Mouse (Mus musculus) embryonic facial prominence, embryonic 11.5 days (tissue): ENCODE results near the gene Pdlim1. TPM values are rescaled to one million over a fixed set of nuclear protein-coding genes. Genes with fewer than 3 reads are reported as not detected.

ENCODE experiments used
- ATAC-seq: fragments of 200-750 bp; cut with Nextera tagmentation; replicated peaks from 2 replicates; pipeline ENCODE4 v1.8.0; 2017; ENCODE audit warnings: low read depth; ENCODE audit not compliant: insufficient number of reproducible peaks, low FRiP score, low TSS enrichment
- DNase-seq: peaks from one replicate; pipeline ENCODE4 v3.0.0-alpha.2; 2015; ENCODE audit warnings: low spot score
- H3K27ac ChIP-seq: fragments of 300-500 bp; sonication (generic); replicated peaks from 2 replicates; pipeline ENCODE4 v1.5.1; 2014; ENCODE audit warnings: mild to moderate bottlenecking, low read depth, low read length, control low read depth
- H3K27me3 ChIP-seq: fragments of 300-500 bp; sonication (generic); 2 replicates; pipeline ENCODE4 v1.6.1; 2014; ENCODE audit warnings: mild to moderate bottlenecking, low read length, moderate library complexity, mixed read lengths; ENCODE audit not compliant: control insufficient read depth, insufficient read depth
- H3K36me3 ChIP-seq: fragments of 300-500 bp; sonication (generic); replicated peaks from 2 replicates; pipeline ENCODE4 v1.6.1; 2014; ENCODE audit warnings: low read depth, mild to moderate bottlenecking, low read length, moderate library complexity, mixed read lengths; ENCODE audit not compliant: control insufficient read depth, insufficient read depth
- H3K4me1 ChIP-seq: fragments of 300-500 bp; sonication (generic); 2 replicates; pipeline ENCODE4 v1.6.1; 2014; ENCODE audit warnings: low read length, mixed read lengths; ENCODE audit not compliant: control insufficient read depth, insufficient read depth
- H3K4me2 ChIP-seq: fragments of 300-500 bp; sonication (generic); 2 replicates; pipeline ENCODE4 v1.6.1; 2014; ENCODE audit warnings: low read depth, mild to moderate bottlenecking, control low read depth, low read length, moderate library complexity
- H3K4me3 ChIP-seq: fragments of 300-500 bp; sonication (generic); 2 replicates; pipeline ENCODE4 v1.5.1; 2014; ENCODE audit warnings: low read depth, low read length, control low read depth
- H3K9ac ChIP-seq: fragments of 300-500 bp; sonication (generic); replicated peaks from 2 replicates; pipeline ENCODE4 v1.6.1; 2014; ENCODE audit warnings: mild to moderate bottlenecking, control low read depth, low read length
- H3K9me3 ChIP-seq: fragments of 300-500 bp; sonication (generic); replicated peaks from 2 replicates; pipeline ENCODE4 v1.6.1; 2016; ENCODE audit warnings: mild to moderate bottlenecking, low read length, inconsistent platforms, mixed read lengths; ENCODE audit not compliant: control insufficient read depth
- WGBS: fragments of 180-500 bp; shearing (Covaris S2); extraction: QIAGEN DNeasy Blood & Tissue Kit; methylation state at CpG from one replicate; pipeline ENCODE4 v1.1.7; 2014; 5-methylcytosine and 5-hydroxymethylcytosine counted together
- polyA plus RNA-seq: library from polyadenylated mRNA; unstranded; fragments of >200 nt; fragmentation: Nextera tagmentation; extraction: Ambion mirVana; gene quantifications from 2 replicates; pipeline ENCODE4 v1.2.1, GENCODE M21; 2014

The Pdlim1 gene
- polyA plus RNA-seq, 1 experiment from 2014 or later, result 121 TPM

- Histone ChIP-seq H3K36me3 (no peaks in the 10 kb centered on the region), H3K4me3 (no peak overlapping the region), H3K9me3 (no peaks in the 10 kb centered on the region), H3K4me2 (no peak overlapping the region), H3K27me3 (no peaks in the 10 kb centered on the region), H3K9ac (no peak overlapping the region), H3K4me1 (no peaks in the 10 kb centered on the region), H3K27ac (no peak overlapping the region)
- DNase-seq (no peak), ATAC-seq (no peak)
- WGBS, result 84% methylated on average over 8 of the region's 8 CpGs
These were observed 6.9 kb upstream of the Pdlim1 start for GRCm38 (mm10) chr19:40278372-40279023.

- Histone ChIP-seq H3K9ac (no peak overlapping the region), H3K4me3 (no peak overlapping the region), H3K4me1 (no peaks in the 10 kb centered on the region), H3K9me3 (no peaks in the 10 kb centered on the region), H3K27ac (no peak overlapping the region), H3K4me2 (no peak overlapping the region), H3K36me3 (no peaks in the 10 kb centered on the region), H3K27me3 (no peaks in the 10 kb centered on the region)
- ATAC-seq (no peak), DNase-seq (no peak)
- 93% methylated on average over 8 of the region's 8 CpGs for WGBS
These were observed 5.9 kb upstream of the Pdlim1 start for GRCm38 (mm10) chr19:40277494-40277893.

GRCm38 (mm10) chr19:40275401-40276188 lies 4.0 kb upstream of the Pdlim1 start:
- no peak for ATAC-seq
- H3K4me3 ChIP-seq, result no peak overlapping the region
- H3K27ac ChIP-seq, result no peak overlapping the region
- no peaks in the 10 kb centered on the region for H3K4me1 ChIP-seq
- no peaks in the 10 kb centered on the region for H3K9me3 ChIP-seq
- H3K27me3 ChIP-seq, result peaks cover 6% of the 10 kb centered on the region; the same call in 1 of the 2 replicates
- no peak overlapping the region for H3K4me2 ChIP-seq
- WGBS, result 82% methylated on average over 14 of the region's 14 CpGs
- H3K9ac ChIP-seq, result no peak overlapping the region
- no peak for DNase-seq
- H3K36me3 ChIP-seq, result no peaks in the 10 kb centered on the region

- Histone ChIP-seq H3K4me2 (no peak overlapping the region), H3K4me1 (no peaks in the 10 kb centered on the region), H3K27me3 (peaks cover 10% of the 10 kb centered on the region; the same call in 1 of the 2 replicates), H3K27ac (no peak overlapping the region), H3K36me3 (no peaks in the 10 kb centered on the region), H3K9ac (no peak overlapping the region), H3K9me3 (no peaks in the 10 kb centered on the region), H3K4me3 (no peak overlapping the region)
- WGBS, result 36% methylated on average over 13 of the region's 13 CpGs
- DNase-seq (no peak), ATAC-seq (no peak)
These were observed 1.0 kb upstream of the Pdlim1 start for GRCm38 (mm10) chr19:40272674-40273073.

GRCm38 (mm10) chr19:40270351-40271307 lies 1.0 kb downstream of the Pdlim1 start:
- Histone ChIP-seq H3K36me3 (no peaks in the 10 kb centered on the region), H3K4me1 (no peaks in the 10 kb centered on the region), H3K27ac (no peak overlapping the region), H3K4me2 (peak overlapping the region; percentile 92), H3K27me3 (peaks cover 10% of the 10 kb centered on the region; the same call in 1 of the 2 replicates), H3K9me3 (no peaks in the 10 kb centered on the region), H3K9ac (peak overlapping the region; percentile 58), H3K4me3 (peak overlapping the region; percentile 55)
- DNase-seq, result no peak
- 7% methylated on average over 63 of the region's 63 CpGs for WGBS
- peak; percentile 18; the same call in 1 of the 2 replicates for ATAC-seq

- Histone ChIP-seq H3K27ac (no peak overlapping the region), H3K9me3 (no peaks in the 10 kb centered on the region), H3K4me2 (no peak overlapping the region; the same call in 1 of the 2 replicates), H3K4me3 (no peak overlapping the region), H3K4me1 (no peaks in the 10 kb centered on the region), H3K9ac (no peak overlapping the region), H3K27me3 (peaks cover 10% of the 10 kb centered on the region; the same call in 1 of the 2 replicates), H3K36me3 (no peaks in the 10 kb centered on the region)
- WGBS, result 63% methylated on average over 5 of the region's 5 CpGs
- no peak for DNase-seq
- ATAC-seq, result no peak
These were observed 2.1 kb downstream of the Pdlim1 start for GRCm38 (mm10) chr19:40269526-40269925.

- no peaks in the 10 kb centered on the region for H3K4me1 ChIP-seq
- peaks cover 10% of the 10 kb centered on the region; the same call in 1 of the 2 replicates for H3K27me3 ChIP-seq
- H3K9me3 ChIP-seq, result no peaks in the 10 kb centered on the region
- no peak overlapping the region for H3K4me2 ChIP-seq
- H3K9ac ChIP-seq, result no peak overlapping the region
- no peaks in the 10 kb centered on the region for H3K36me3 ChIP-seq
- ATAC-seq, result no peak
- 89% methylated on average over 3 of the region's 3 CpGs for WGBS
- H3K27ac ChIP-seq, result no peak overlapping the region
- no peak overlapping the region for H3K4me3 ChIP-seq
- no peak for DNase-seq
These were observed 3.1 kb downstream of the Pdlim1 start for GRCm38 (mm10) chr19:40268493-40268892.
